Mouse (Mus musculus) heart, adult 2 months (tissue): ENCODE measurements around the gene Srrm2. TPM values are rescaled to one million over a fixed set of nuclear protein-coding genes. Genes with fewer than 3 reads are reported as not detected.
A peak's percentile ranks its signal among the peaks of the same experiment; 100 is the strongest.

Experiments used
- DNase-seq, 2 experiments: peaks; one replicate each; pipeline ENCODE4 v3.0.0; 2021
- H3K27ac ChIP-seq: fragments of 200-600 bp; 2 replicates; pipeline ENCODE4 v1.8.1; 2022
- H3K27me3 ChIP-seq: fragments of 200-500 bp; 2 replicates; pipeline ENCODE4 v1.6.1; 2012; ENCODE audit warnings: mild to moderate bottlenecking, low read length, inconsistent platforms, mixed read lengths; ENCODE audit not compliant: control insufficient read depth, insufficient read depth
- H3K36me3 ChIP-seq: fragments of 200-500 bp; 2 replicates; pipeline ENCODE4 v1.6.1; 2012; ENCODE audit warnings: low read length, inconsistent platforms; ENCODE audit not compliant: control insufficient read depth, insufficient read depth
- H3K4me1 ChIP-seq: fragments of 200-500 bp; 2 replicates; pipeline ENCODE4 v1.6.1; 2011; ENCODE audit warnings: low read length; ENCODE audit not compliant: control insufficient read depth, insufficient read depth
- H3K4me3 ChIP-seq: fragments of 200-600 bp; 2 replicates; pipeline ENCODE4 v1.8.1; 2022
- H3K79me2 ChIP-seq: fragments of 200-500 bp; replicated peaks from 2 replicates; pipeline ENCODE4 v1.6.1; 2012; ENCODE audit warnings: mild to moderate bottlenecking, inconsistent platforms, low read length, moderate library complexity, mixed read lengths; ENCODE audit not compliant: control insufficient read depth, insufficient read depth
- H3K9ac ChIP-seq: fragments of 200-500 bp; 2 replicates; pipeline ENCODE4 v1.6.1; 2012; ENCODE audit warnings: low read depth, mild to moderate bottlenecking, control low read depth, inconsistent platforms, low read length, mixed read lengths
- CTCF ChIP-seq: fragments of 200-600 bp; IDR thresholded peaks from 2 replicates; pipeline ENCODE4 v1.8.1; 2022; ENCODE audit warnings: antibody characterized with exemption, mild to moderate bottlenecking, moderate library complexity
- EP300 ChIP-seq: fragments of 200-500 bp; IDR thresholded peaks from 2 replicates; pipeline ENCODE4 v1.6.1; 2011; ENCODE audit warnings: low read depth, low read length, control low read depth; ENCODE audit not compliant: insufficient read depth
- POLR2A ChIP-seq: fragments of 200-500 bp; IDR thresholded peaks from 2 replicates; pipeline ENCODE4 v1.6.1; 2011; ENCODE audit warnings: mild to moderate bottlenecking, low read depth, low read length, control low read depth; ENCODE audit not compliant: insufficient read depth
- WGBS: fragments of 180-500 bp; shearing (Covaris S2); methylation state at CpG from one replicate; pipeline ENCODE4 v1.1.7; 2018; 5-methylcytosine and 5-hydroxymethylcytosine counted together
- intact Hi-C: fragments of 180-260 bp; cut with DNase I; formaldehyde crosslinking; loops from one replicate; pipeline ENCODE4 v1.15.1; 2025
- polyA plus RNA-seq: library from polyadenylated mRNA; depleted of rRNA; stranded (reverse); fragments of >200 nt; gene quantifications from 2 replicates; pipeline ENCODE4 v1.2.3, GENCODE M21; 2012
- total RNA-seq, 2 experiments: library from RNA; stranded (reverse); gene quantifications; 2 replicates each; pipeline ENCODE4 v1.2.3; 2021

Srrm2 gene
- total and polyA plus RNA-seq, 3 experiments = 157 to 318 (median 161) TPM

- no peak for DNase-seq
- H3K4me1 ChIP-seq = peaks cover 9% of the 10 kb centered on the region
- H3K27ac ChIP-seq = peak overlapping the region; percentile 90; the same call in 1 of the 2 replicates
- H3K36me3 ChIP-seq = peaks cover 35% of the 10 kb centered on the region
- H3K79me2 ChIP-seq = peaks cover 3% of the 10 kb centered on the region; the same call in 1 of the 2 replicates
- intact Hi-C loops = no loop called here
- H3K9ac ChIP-seq = peak overlapping the region; percentile 34
- WGBS = under 1% methylated on average over 8 of the region's 8 CpGs
- H3K4me3 ChIP-seq = peak overlapping the region; percentile 86
- no peak for TF ChIP-seq CTCF
- no peak for TF ChIP-seq POLR2A
- TF ChIP-seq EP300 = no peak
- no peaks in the 10 kb centered on the region for H3K27me3 ChIP-seq
Observed at GRCm38 (mm10) chr17:23804426-23805085, 14.2 kb downstream of the Srrm2 start.

- H3K36me3 ChIP-seq = peaks cover 50% of the 10 kb centered on the region
- DNase-seq = peak; percentile 53 to 67
- peak overlapping the region; percentile 51 for H3K9ac ChIP-seq
- intact Hi-C loops = loop anchor here (2.0 kb wide), 2 partner anchors 36 to 58 kb away; partner anchors contain the start of gene Flywch1
- peaks cover 3% of the 10 kb centered on the region; the same call in 1 of the 2 replicates for H3K79me2 ChIP-seq
- H3K4me3 ChIP-seq = 0 out of 2 replicates have a peak overlapping the region, but pooled peaks have one; percentile 5
- 22% methylated on average over 25 of the region's 25 CpGs for WGBS
- TF ChIP-seq EP300 = no peak
- no peak for TF ChIP-seq POLR2A
- TF ChIP-seq CTCF = peak; percentile 73
- H3K4me1 ChIP-seq = peaks cover 9% of the 10 kb centered on the region
- no peak overlapping the region for H3K27ac ChIP-seq
- no peaks in the 10 kb centered on the region for H3K27me3 ChIP-seq
Observed at GRCm38 (mm10) chr17:23806867-23807266, 16.5 kb downstream of the Srrm2 start.

DNA sequence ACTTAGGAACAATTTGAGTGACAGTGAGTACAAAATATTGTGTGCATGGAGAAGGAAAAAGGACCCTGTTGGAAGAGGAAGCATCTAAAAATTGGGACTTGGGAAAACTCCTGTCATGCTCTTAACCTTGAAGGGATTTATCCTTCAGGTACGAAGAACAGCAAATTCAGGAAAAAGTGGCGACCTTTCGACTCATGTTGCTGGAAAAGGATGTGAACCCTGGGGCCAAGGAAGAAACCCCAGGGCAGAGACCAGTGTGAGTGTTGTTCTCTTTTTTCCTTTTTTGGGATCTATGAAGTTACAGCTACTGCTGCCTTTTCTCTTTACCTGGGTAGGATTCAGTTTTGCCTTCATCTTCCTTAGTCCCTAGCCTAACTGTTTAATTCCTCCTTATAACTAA lies 17.6 kb downstream of the Srrm2 start:
- H3K27ac ChIP-seq = no peak overlapping the region
- WGBS = 77% methylated on average over 3 of the region's 3 CpGs
- H3K9ac ChIP-seq = no peak overlapping the region
- no peak for DNase-seq
- H3K4me3 ChIP-seq = no peak overlapping the region
- intact Hi-C loops = loop anchor here (2.0 kb wide), 2 partner anchors 37 to 59 kb away; partner anchors contain the start of gene Flywch1
- TF ChIP-seq EP300 = no peak
- no peak for TF ChIP-seq CTCF
- TF ChIP-seq POLR2A = no peak
- H3K4me1 ChIP-seq = peaks cover 8% of the 10 kb centered on the region
- H3K27me3 ChIP-seq = no peaks in the 10 kb centered on the region
- peaks cover 3% of the 10 kb centered on the region; the same call in 1 of the 2 replicates for H3K79me2 ChIP-seq
- peaks cover 53% of the 10 kb centered on the region for H3K36me3 ChIP-seq

- Histone ChIP-seq H3K36me3 (peaks cover 43% of the 10 kb centered on the region), H3K27ac (no peak overlapping the region), H3K4me3 (no peak overlapping the region), H3K4me1 (no peaks in the 10 kb centered on the region), H3K27me3 (no peaks in the 10 kb centered on the region), H3K79me2 (no peaks in the 10 kb centered on the region), H3K9ac (no peak overlapping the region)
- 99% methylated on average over 16 of the region's 16 CpGs for WGBS
- intact Hi-C loops = no loop called here
- TF ChIP-seq EP300 (no peak), POLR2A (no peak), CTCF (no peak)
- DNase-seq = no peak
Observed at GRCm38 (mm10) chr17:23815641-23816040, 25.3 kb downstream of the Srrm2 start.

DNA sequence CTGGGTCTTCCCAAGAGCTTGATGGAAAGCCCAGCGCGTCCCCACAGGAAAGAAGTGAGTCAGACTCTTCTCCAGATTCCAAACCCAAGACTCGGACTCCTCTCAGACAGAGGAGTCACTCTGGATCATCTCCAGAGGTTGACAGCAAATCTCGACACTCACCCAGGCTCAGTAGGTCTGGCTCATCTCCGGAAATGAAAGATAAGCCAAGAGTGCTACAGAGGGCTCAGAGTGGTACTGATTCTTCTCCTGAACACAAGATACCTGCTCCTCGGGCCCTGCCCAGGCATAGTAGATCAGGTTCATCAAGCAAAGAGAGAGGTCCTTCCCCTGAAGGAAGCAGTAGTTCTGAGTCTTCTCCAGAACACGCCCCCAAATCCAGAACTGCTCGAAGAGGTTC lies 28.2 kb downstream of the Srrm2 start:
- intact Hi-C loops = no loop called here
- peaks cover 32% of the 10 kb centered on the region for H3K36me3 ChIP-seq
- no peak overlapping the region for H3K9ac ChIP-seq
- 92% methylated on average over 8 of the region's 8 CpGs for WGBS
- H3K27me3 ChIP-seq = no peaks in the 10 kb centered on the region
- TF ChIP-seq EP300 (no peak), CTCF (no peak), POLR2A (no peak)
- H3K27ac ChIP-seq = no peak overlapping the region
- DNase-seq = no peak
- H3K4me1 ChIP-seq = no peaks in the 10 kb centered on the region
- H3K4me3 ChIP-seq = no peak overlapping the region
- H3K79me2 ChIP-seq = no peaks in the 10 kb centered on the region

DNA sequence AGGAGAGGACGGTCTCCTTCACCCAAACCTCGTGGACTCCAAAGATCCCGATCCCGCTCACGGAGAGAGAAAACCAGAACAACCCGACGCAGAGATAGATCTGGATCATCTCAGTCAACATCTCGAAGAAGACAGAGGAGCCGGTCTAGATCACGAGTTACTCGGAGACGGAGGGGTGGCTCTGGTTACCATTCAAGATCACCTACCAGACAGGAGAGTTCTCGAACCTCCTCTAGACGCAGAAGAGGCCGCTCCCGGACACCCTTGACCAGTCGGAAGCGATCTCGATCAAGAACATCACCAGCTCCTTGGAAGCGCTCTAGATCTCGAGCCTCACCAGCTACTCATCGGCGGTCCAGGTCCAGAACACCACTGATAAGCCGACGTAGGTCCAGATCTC lies 28.9 kb downstream of the Srrm2 start:
- TF ChIP-seq POLR2A = no peak
- no peak for TF ChIP-seq EP300
- TF ChIP-seq CTCF = no peak
- no peak overlapping the region for H3K9ac ChIP-seq
- intact Hi-C loops = no loop called here

More for the DNA sequence above, 28.9 kb downstream of the Srrm2 start:
- no peak for DNase-seq
- H3K4me1 ChIP-seq = no peaks in the 10 kb centered on the region
- H3K36me3 ChIP-seq = peaks cover 27% of the 10 kb centered on the region
- H3K79me2 ChIP-seq = no peaks in the 10 kb centered on the region
- WGBS = 97% methylated on average over 25 of the region's 25 CpGs
- H3K27me3 ChIP-seq = no peaks in the 10 kb centered on the region
- no peak overlapping the region for H3K4me3 ChIP-seq
- H3K27ac ChIP-seq = no peak overlapping the region
